Mouse (Mus musculus): Measurements from ENCODE around the gene Bcl9.

- TF ChIP-seq CTCF (conservative IDR thresholded peaks at IDR 0.05 in 1 of 2, IDR thresholded peaks at IDR 0.05 in 1 of 2; ENCODE audit: low read depth in 2 of 2, low read length in 2 of 2) (no peak), NRF1 (IDR thresholded peaks at IDR 0.05; ENCODE audit: low read depth, low read length) (no peak)
These were observed 69.7 kb downstream of the Bcl9 start for GRCm38 (mm10) chr3:97228020-97228419.

All from CH12.LX (cell line).